Mouse (Mus musculus) midbrain, embryonic 14.5 days (tissue): Measurements from ENCODE around the gene Mvd. TPM values are rescaled to one million over a fixed set of nuclear protein-coding genes. Genes with fewer than 3 reads are reported as not detected.

Experiments
- ATAC-seq: fragments of 200-750 bp; cut with Nextera tagmentation; 2 replicates; pipeline ENCODE4 v1.8.0; 2017; ENCODE audit warnings: moderate number of reproducible peaks, moderate library complexity; ENCODE audit not compliant: low FRiP score, low TSS enrichment
- DNase-seq: peaks from one replicate; pipeline ENCODE4 v3.0.0-alpha.2; 2015
- H3K27ac ChIP-seq: fragments of 300-500 bp; sonication (generic); replicated peaks from 2 replicates; pipeline ENCODE4 v1.5.1; 2014; ENCODE audit warnings: mild to moderate bottlenecking, low read depth, low read length, moderate library complexity
- H3K27me3 ChIP-seq: fragments of 300-500 bp; sonication (generic); 2 replicates; pipeline ENCODE4 v1.6.1; 2014; ENCODE audit warnings: low read length, control low read depth, mixed read lengths; ENCODE audit not compliant: control insufficient read depth, insufficient read depth
- H3K36me3 ChIP-seq: fragments of 300-500 bp; sonication (generic); 2 replicates; pipeline ENCODE4 v1.6.1; 2014; ENCODE audit warnings: low read length, control low read depth; ENCODE audit not compliant: control insufficient read depth, insufficient read depth
- H3K4me1 ChIP-seq: fragments of 300-500 bp; sonication (generic); 2 replicates; pipeline ENCODE4 v1.6.1; 2014; ENCODE audit warnings: mild to moderate bottlenecking, antibody characterized with exemption, low read length, control low read depth; ENCODE audit not compliant: control insufficient read depth, insufficient read depth
- H3K4me2 ChIP-seq: fragments of 300-500 bp; sonication (generic); 2 replicates; pipeline ENCODE4 v1.6.1; 2014; ENCODE audit warnings: mild to moderate bottlenecking, low read length, moderate library complexity
- H3K4me3 ChIP-seq: fragments of 300-500 bp; sonication (generic); replicated peaks from 2 replicates; pipeline ENCODE4 v1.5.1; 2014; ENCODE audit warnings: low read depth, low read length
- H3K9ac ChIP-seq: fragments of 300-500 bp; sonication (generic); replicated peaks from 2 replicates; pipeline ENCODE4 v1.6.1; 2014; ENCODE audit warnings: mild to moderate bottlenecking, low read length, moderate library complexity
- H3K9me3 ChIP-seq: fragments of 300-500 bp; sonication (generic); 2 replicates; pipeline ENCODE4 v1.6.1; 2016; ENCODE audit warnings: low read length, control low read depth, mixed read lengths; ENCODE audit not compliant: control insufficient read depth
- WGBS: fragments of 180-500 bp; shearing (Covaris S2); extraction: QIAGEN DNeasy Blood & Tissue Kit; methylation state at CpG from one replicate; pipeline ENCODE4 v1.1.7; 2014; 5-methylcytosine and 5-hydroxymethylcytosine counted together
- polyA plus RNA-seq: library from polyadenylated mRNA; unstranded; fragments of >200 nt; fragmentation: Nextera tagmentation; extraction: Ambion mirVana; gene quantifications from 2 replicates; pipeline ENCODE4 v1.2.1, GENCODE M21; 2014

Mvd gene
- polyA plus RNA-seq, 1 experiment from 2014 or later, result 47.1 TPM

DNA sequence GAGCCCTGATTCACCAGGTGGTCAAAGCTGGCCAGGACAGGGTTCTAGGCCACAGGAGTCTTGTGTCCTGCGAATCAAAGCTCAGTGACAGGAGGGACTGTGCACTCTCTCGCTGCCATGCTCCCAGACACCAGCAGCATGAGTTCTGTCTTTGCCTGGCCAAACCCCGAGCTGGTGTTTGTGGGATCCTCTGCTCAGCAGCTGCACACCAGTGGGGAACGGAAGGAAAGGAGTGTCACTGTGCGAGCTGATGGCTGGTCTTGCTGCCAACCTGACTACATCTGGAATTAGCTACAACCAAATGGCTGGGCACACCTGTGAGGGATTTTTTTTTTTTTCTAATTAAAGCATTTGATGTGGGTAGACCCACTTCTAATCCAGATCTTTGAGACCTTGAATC, 27.5 kb upstream of the Mvd start:
- no peaks in the 10 kb centered on the region for H3K27me3 ChIP-seq
- ATAC-seq, result no peak
- WGBS, result 81% methylated on average over 5 of the region's 5 CpGs

DNA sequence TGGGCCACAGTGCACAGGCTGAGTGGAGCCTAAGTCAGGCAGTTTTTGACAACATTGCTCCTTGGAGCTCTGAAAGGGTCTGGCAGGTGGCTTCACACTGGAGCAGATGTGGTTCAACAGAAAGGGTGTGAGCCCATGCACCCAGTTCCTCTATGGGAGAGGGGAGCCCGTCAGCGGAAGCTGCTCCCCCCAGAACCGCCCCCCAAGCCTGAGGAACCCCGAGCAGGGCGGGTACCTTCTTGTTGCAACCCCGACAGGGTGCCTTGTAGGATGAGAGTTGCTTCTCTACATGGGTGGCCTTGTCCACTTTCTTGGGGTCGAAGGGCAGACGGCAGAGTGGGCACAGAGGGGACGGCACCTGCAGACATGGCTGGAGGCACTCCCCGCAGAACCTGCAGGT, 26.7 kb upstream of the Mvd start:
- ATAC-seq (no peak), DNase-seq (no peak)
- no peak overlapping the region; the same call in 1 of the 2 replicates for H3K9ac ChIP-seq
- H3K9me3 ChIP-seq, result no peaks in the 10 kb centered on the region
- H3K4me2 ChIP-seq, result no peak overlapping the region
- peaks cover 61% of the 10 kb centered on the region for H3K36me3 ChIP-seq
- H3K27ac ChIP-seq, result no peak overlapping the region
- no peak overlapping the region for H3K4me3 ChIP-seq
- no peaks in the 10 kb centered on the region for H3K27me3 ChIP-seq
- H3K4me1 ChIP-seq, result peaks cover 8% of the 10 kb centered on the region
- 89% methylated on average over 10 of the region's 10 CpGs for WGBS

More for the DNA sequence above, 27.5 kb upstream of the Mvd start:
- Histone ChIP-seq H3K4me1 (peaks cover 10% of the 10 kb centered on the region), H3K36me3 (peaks cover 61% of the 10 kb centered on the region), H3K4me3 (no peak overlapping the region), H3K9ac (no peak overlapping the region), H3K9me3 (no peaks in the 10 kb centered on the region), H3K27ac (no peak overlapping the region), H3K4me2 (no peak overlapping the region)
- DNase-seq, result no peak

DNA sequence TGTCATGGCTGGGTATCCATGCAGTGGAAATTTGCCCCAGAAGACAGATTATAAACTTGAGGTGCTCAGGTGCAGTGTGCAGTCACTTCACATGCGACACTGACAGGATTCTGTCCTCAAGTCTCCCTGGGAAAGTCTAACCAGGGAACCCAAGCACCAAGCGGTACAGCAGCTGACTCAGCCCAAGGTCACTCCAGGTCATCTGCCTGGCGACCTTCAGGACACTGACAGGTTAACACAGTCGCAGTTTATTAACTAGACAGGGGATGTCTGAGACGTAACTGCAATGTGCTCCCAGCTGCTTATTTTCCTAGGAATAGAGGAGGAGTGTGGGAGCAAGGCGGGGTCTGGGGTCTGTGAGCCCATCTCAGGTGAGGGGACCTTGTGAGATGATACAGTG, 26.2 kb upstream of the Mvd start:
- Histone ChIP-seq H3K9ac (no peak overlapping the region; the same call in 1 of the 2 replicates), H3K36me3 (peaks cover 61% of the 10 kb centered on the region), H3K27ac (no peak overlapping the region), H3K9me3 (no peaks in the 10 kb centered on the region), H3K4me2 (no peak overlapping the region), H3K4me1 (0 out of 2 replicates have a peak, but pooled peaks cover 3% of the 10 kb centered on the region), H3K27me3 (no peaks in the 10 kb centered on the region), H3K4me3 (no peak overlapping the region)
- WGBS, result 87% methylated on average over 6 of the region's 6 CpGs
- DNase-seq (no peak), ATAC-seq (no peak)

DNA sequence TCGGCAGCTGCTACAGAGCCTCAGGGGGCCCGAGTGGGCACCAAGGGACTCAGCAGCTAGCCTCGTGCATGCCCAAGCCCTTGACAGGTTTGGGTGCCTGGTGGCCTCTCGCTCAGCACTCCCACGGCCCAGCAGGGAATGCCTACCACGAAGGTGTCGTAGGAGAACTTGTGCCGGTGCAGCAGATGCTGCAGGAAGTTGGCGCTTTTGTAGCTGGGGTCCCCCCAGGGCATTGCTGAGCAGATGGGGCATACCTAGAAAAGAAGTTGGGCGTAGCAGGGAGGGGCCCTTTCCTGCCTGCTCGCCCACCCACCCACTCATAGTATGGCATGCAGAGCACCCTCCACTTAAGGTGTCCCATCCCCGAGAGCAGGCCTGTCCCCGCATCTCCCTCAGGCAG, 24.6 kb upstream of the Mvd start:
- WGBS, result 92% methylated on average over 13 of the region's 13 CpGs
- H3K27me3 ChIP-seq, result no peaks in the 10 kb centered on the region

DNA sequence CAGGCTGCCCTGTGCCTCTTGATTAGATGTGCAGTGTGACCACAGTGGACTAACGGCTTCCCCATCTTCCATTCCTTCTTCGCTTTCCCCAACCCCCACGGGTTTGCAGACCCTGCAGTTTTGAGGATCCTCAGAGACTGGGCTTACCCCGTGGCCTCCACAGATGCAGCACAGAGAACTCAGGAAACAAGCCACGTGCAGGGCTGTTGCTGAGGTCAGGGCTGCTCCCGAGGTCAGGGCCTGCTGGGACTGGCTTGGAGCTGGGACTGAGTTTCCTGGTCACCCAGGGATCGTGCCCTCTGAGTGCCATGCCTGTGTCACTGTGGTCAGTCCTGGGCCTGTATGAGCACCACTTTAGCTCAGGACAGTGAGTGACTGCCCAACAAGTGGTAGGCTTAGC, 21.8 kb upstream of the Mvd start:
- Histone ChIP-seq H3K36me3 (peaks cover 40% of the 10 kb centered on the region), H3K9ac (no peak overlapping the region), H3K4me2 (no peak overlapping the region), H3K9me3 (no peaks in the 10 kb centered on the region), H3K27ac (no peak overlapping the region), H3K27me3 (peaks cover 27% of the 10 kb centered on the region), H3K4me3 (no peak overlapping the region), H3K4me1 (peaks cover 6% of the 10 kb centered on the region; the same call in 1 of the 2 replicates)
- DNase-seq (no peak), ATAC-seq (no peak)
- WGBS, result 77% methylated on average over 7 of the region's 7 CpGs

More for the DNA sequence above, 24.6 kb upstream of the Mvd start:
- ATAC-seq (no peak), DNase-seq (no peak)
- Histone ChIP-seq H3K4me1 (no peaks in the 10 kb centered on the region), H3K27ac (no peak overlapping the region), H3K9me3 (no peaks in the 10 kb centered on the region), H3K36me3 (peaks cover 51% of the 10 kb centered on the region), H3K4me3 (no peak overlapping the region), H3K4me2 (no peak overlapping the region), H3K9ac (no peak overlapping the region)

DNA sequence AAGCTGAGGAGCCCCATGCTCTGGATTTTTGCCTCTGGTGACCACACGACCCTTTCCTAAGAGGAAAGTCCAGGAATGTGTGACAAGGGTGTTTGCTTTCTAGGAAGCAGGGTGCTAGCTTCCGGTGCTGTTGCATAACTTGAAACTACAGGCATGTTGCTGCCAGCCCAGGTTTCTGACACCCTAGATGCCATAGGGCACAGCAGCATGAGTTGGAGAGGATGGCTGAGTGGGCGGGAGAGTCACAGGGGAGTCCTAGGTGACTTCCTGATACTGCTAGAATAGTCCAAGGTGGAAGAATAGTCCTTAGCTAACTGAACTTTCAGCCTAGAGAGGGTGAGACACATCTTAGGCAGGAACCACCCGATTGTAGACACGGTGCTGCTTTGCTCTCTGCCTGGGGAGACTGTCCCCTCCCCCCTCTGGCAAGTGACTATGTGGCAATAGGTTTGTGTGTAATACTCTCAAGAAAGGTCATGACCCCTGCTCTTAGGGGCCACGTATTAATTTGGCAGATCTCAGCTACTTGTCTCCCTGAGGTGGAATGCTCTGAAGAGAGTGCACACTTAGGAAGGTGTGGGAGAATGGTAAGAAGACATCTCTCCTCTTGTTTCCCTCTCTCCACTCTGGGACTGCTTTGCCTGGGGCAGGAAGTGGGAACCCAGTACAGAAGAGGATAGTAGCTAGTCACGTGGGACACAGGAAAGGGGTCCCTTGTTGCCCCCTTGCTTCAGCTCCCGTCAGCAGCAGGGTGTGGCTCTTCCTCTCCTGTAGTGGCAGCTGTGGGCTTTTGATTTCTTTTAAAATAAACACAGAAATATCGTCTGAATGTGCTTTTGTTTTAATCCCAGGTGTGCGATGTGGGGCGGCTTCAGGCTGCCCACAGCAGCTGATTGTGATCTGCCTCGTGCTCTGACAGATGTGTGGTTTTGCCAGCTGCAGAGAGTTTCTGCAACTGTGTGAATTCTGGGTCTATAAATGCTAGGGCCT, 20.7 kb upstream of the Mvd start:
- Histone ChIP-seq H3K27ac (no peak overlapping the region), H3K9me3 (no peaks in the 10 kb centered on the region), H3K36me3 (peaks cover 32% of the 10 kb centered on the region), H3K9ac (no peak overlapping the region), H3K4me1 (peaks cover 6% of the 10 kb centered on the region; the same call in 1 of the 2 replicates), H3K4me3 (no peak overlapping the region), H3K27me3 (peaks cover 34% of the 10 kb centered on the region), H3K4me2 (no peak overlapping the region)
- no peak for DNase-seq
- 69% methylated on average over 12 of the region's 12 CpGs for WGBS
- no peak for ATAC-seq

DNA sequence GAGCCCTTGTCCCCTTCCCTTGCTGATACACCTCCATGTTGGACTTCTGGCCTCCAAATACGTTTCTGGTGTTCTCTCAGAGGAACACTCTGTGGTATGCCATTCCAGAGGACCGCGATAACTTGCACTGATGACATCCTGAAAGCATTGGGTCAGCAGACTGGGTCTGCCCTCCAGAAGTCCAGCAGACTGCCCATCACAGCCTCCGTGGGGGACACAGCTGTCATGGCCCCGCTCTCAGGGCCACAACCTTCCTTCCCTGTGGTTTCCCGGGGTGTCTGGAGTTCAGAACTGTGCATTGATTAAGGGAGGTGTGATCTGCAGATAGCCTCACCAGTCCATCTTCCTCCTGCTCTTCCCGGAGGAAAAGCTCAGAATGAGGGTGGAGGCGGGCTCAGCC, 19.3 kb upstream of the Mvd start:
- peaks cover 41% of the 10 kb centered on the region for H3K27me3 ChIP-seq
- DNase-seq (no peak), ATAC-seq (no peak)
- peaks cover 6% of the 10 kb centered on the region; the same call in 1 of the 2 replicates for H3K4me1 ChIP-seq
- WGBS, result 72% methylated on average over 8 of the region's 8 CpGs
- H3K9ac ChIP-seq, result no peak overlapping the region
- no peak overlapping the region for H3K27ac ChIP-seq
- no peaks in the 10 kb centered on the region for H3K9me3 ChIP-seq
- H3K36me3 ChIP-seq, result peaks cover 18% of the 10 kb centered on the region
- H3K4me2 ChIP-seq, result no peak overlapping the region
- no peak overlapping the region for H3K4me3 ChIP-seq

DNA sequence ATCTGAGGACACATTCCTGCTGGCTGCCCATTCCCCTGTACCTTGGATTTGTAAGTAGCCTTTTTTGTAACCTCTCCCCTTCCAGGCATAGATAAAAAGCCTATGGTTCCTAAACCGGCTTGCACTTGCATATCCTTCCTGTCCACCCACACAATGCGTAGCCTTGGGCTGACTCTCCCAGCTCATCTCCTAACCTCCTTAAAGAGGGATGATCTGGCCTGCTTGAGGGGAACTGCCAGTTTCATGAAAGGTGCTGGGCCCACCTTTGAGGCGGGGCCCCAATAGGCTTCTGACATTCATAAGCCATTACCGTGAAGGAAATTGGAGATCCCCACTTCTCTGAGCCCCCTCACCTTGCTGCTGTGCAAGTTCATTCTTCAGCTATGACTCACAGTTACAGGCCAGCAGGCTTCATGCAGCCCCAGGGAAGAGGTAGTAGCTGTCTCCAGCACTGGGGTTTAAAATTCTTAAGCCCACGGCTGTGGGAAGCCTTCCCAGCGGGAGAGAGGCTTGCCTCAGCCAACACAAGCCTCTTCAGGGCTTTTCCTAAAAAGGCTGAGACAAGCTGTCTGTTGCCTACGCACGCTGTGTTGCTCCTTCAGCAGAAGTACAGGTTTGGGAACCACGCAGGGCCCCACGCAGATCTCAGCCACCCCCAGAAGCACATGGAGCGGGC, 18.4 kb upstream of the Mvd start:
- WGBS, result 69% methylated on average over 11 of the region's 11 CpGs
- ATAC-seq, result no peak

More for the DNA sequence above, 18.4 kb upstream of the Mvd start:
- Histone ChIP-seq H3K4me2 (no peak overlapping the region), H3K9me3 (no peaks in the 10 kb centered on the region), H3K27ac (no peak overlapping the region), H3K4me1 (peaks cover 6% of the 10 kb centered on the region; the same call in 1 of the 2 replicates), H3K27me3 (peaks cover 41% of the 10 kb centered on the region), H3K9ac (no peak overlapping the region), H3K36me3 (peaks cover 9% of the 10 kb centered on the region), H3K4me3 (no peak overlapping the region)
- no peak for DNase-seq
